9 mouse cellular contexts compared by ENCODE assay signal in the genomic region with DNA sequence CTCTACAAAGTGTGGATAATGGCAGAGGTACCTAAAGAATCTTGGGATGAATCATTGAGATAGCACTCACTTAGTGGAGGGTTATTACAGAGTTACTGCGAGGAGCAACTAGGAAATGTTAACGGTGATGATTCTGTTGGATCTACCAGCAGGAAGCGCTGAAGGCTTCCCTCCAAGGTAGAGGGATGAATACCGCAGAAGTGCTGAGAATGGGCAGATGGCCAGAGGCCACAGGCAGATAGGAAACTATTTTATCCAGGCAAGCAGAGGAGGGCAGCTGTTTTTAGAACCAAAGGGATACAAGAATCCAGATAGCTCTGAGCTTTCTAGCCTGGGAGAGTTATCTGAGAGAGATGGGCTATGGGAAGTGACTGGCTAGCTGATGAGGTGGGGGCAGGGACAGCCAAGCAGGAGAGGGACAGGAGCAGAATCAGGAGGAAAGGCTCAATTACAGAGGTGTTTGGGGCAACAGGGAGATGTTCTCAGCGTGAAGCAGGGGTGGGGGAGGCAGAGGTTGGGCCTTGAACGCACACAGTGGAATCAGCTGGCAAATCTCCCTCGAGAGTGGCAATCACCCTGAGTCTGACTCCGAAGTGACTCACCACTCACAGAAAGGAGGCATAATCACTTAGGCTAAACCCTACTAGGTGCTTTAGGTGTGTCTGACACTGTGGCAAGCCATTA. TPM values are rescaled to one million over a fixed set of nuclear protein-coding genes. Genes with fewer than 3 reads are reported as not detected.
DNase-seq lines count a peak whose midpoint lies in the region; ATAC-seq and TF ChIP-seq lines count a peak whose summit lies in the region.
"Had no signal": no experiment of that assay in that cellular context is flagged by ENCODE, and none has a peak within 500 bp of the region (broad histone marks: within the 10 kb centered on the region; RNA-seq: fewer than 3 reads in every experiment).

No protein-coding gene starts in this region.

- peak overlapping the region; percentile 21; the same call in 1 of the 2 replicates for H3K9ac ChIP-seq in forebrain, embryonic 12.5 days

- no peak for ATAC-seq in forebrain, embryonic 12.5 days (ENCODE audit: low FRiP score)

- peaks cover 80% of the 10 kb centered on the region for H3K4me1 ChIP-seq in E14TG2a.4 (replicated peaks; ENCODE audit: low read depth, low read length)
- H3K4me1 ChIP-seq in forebrain, embryonic 12.5 days = peaks cover 79% of the 10 kb centered on the region
- peaks cover 66% of the 10 kb centered on the region for H3K4me1 ChIP-seq in limb, embryonic 10.5 days

- peak overlapping the region; percentile 76; the same call in 1 of the 2 replicates for H3K4me2 ChIP-seq in forebrain, embryonic 12.5 days

- peak overlapping the region; percentile 85; the same call in 1 of the 2 replicates for H3K4me3 ChIP-seq in E14TG2a.4 (replicated peaks; ENCODE audit: low read length)
- H3K4me3 ChIP-seq in forebrain, embryonic 12.5 days (replicated peaks) = no peak overlapping the region
- H3K4me3 ChIP-seq in limb, embryonic 10.5 days = no peak overlapping the region

- WGBS in forebrain, embryonic 12.5 days = 37% methylated on average over 8 of the region's 8 CpGs
- 33% methylated on average over 8 of the region's 8 CpGs for WGBS in limb, embryonic 10.5 days

- no peaks in the 10 kb centered on the region for H3K27me3 ChIP-seq in E14TG2a.4 (ENCODE audit: insufficient read depth, low read length)
- no peaks in the 10 kb centered on the region for H3K27me3 ChIP-seq in forebrain, embryonic 12.5 days
- H3K27me3 ChIP-seq in limb, embryonic 10.5 days (ENCODE audit: low read depth, poor library complexity, severe bottlenecking) = peaks cover 8% of the 10 kb centered on the region; the same call in 1 of the 2 replicates

- DNase-seq in gastrocnemius, adult 18-20 months (ENCODE audit: low spot score) = peak; percentile 55
- DNase-seq in gastrocnemius, postnatal 25 days = no peak
- no peak for DNase-seq in limb, embryonic 10.5 days (ENCODE audit: low spot score)
- no peak for DNase-seq in embryo, embryonic 11 days
- no peak for DNase-seq in urinary bladder, postnatal 10 days (ENCODE audit: low spot score)
- no peak for DNase-seq in yolk sac, embryonic 10.5 days (ENCODE audit: low spot score)

- no peaks in the 10 kb centered on the region for H3K36me3 ChIP-seq in E14TG2a.4 (ENCODE audit: insufficient read depth, low read length)
- no peaks in the 10 kb centered on the region for H3K36me3 ChIP-seq in forebrain, embryonic 12.5 days (replicated peaks)
- H3K36me3 ChIP-seq in limb, embryonic 10.5 days = no peaks in the 10 kb centered on the region

- TF ChIP-seq CTCF in E14TG2a.4 (conservative IDR thresholded peaks at IDR 0.05; ENCODE audit: low read length) = no peak

- no peaks in the 10 kb centered on the region for H3K9me3 ChIP-seq in E14TG2a.4 (ENCODE audit: low read length)
- H3K9me3 ChIP-seq in forebrain, embryonic 12.5 days = no peaks in the 10 kb centered on the region
- no peaks in the 10 kb centered on the region for H3K9me3 ChIP-seq in limb, embryonic 10.5 days (replicated peaks)

- peak overlapping the region; percentile 99 for H3K27ac ChIP-seq in forebrain, embryonic 12.5 days
- H3K27ac ChIP-seq in limb, embryonic 10.5 days = peak overlapping the region; percentile 100

RNA-seq across cellular contexts. Expression of a gene that starts 13.5 kb away (rescaled TPM):
- total RNA-seq in gastrocnemius, adult 18-20 months (2021) = not detected
- total RNA-seq in gastrocnemius, postnatal 25 days (2021) = not detected
- polyA plus RNA-seq in forebrain, embryonic 12.5 days (2016; fragmentation: Nextera tagmentation; extraction: Ambion mirVana) = not detected in 2 replicates
- not detected in 2 replicates for polyA plus RNA-seq in limb, embryonic 10.5 days (2016; fragmentation: Nextera tagmentation; extraction: Ambion mirVana)
- total RNA-seq: gastrocnemius, adult 8-10 months had no signal

RNA-seq across cellular contexts. Expression of a gene that starts 13.6 kb away (rescaled TPM):
- not detected for total RNA-seq in gastrocnemius, adult 18-20 months (2021)
- not detected for total RNA-seq in gastrocnemius, postnatal 25 days (2021)
- not detected in 2 replicates for polyA plus RNA-seq in forebrain, embryonic 12.5 days (2016; fragmentation: Nextera tagmentation; extraction: Ambion mirVana)
- polyA plus RNA-seq in limb, embryonic 10.5 days (2016; fragmentation: Nextera tagmentation; extraction: Ambion mirVana) = 0.15 and 0.24 TPM in 2 replicates
- total RNA-seq: gastrocnemius, adult 8-10 months had no signal
